Mouse (Mus musculus) liver, embryonic 16.5 days (tissue): ENCODE measurements around the gene Stom. TPM values are rescaled to one million over a fixed set of nuclear protein-coding genes. Genes with fewer than 3 reads are reported as not detected.

ENCODE experiments used
- ATAC-seq: fragments of 200-750 bp; cut with Nextera tagmentation; 2 replicates; pipeline ENCODE4 v1.8.0; 2017; ENCODE audit warnings: low read depth, mild to moderate bottlenecking, moderate number of reproducible peaks, moderate library complexity
- H3K27ac ChIP-seq: fragments of 300-500 bp; sonication (generic); 2 replicates; pipeline ENCODE4 v1.5.1; 2014; ENCODE audit warnings: mild to moderate bottlenecking, low read length
- H3K27me3 ChIP-seq: fragments of 300-500 bp; sonication (generic); 2 replicates; pipeline ENCODE4 v1.6.1; 2014; ENCODE audit warnings: low read depth, low read length, mixed read lengths; ENCODE audit not compliant: control insufficient read depth, insufficient read depth
- H3K36me3 ChIP-seq: fragments of 300-500 bp; sonication (generic); 2 replicates; pipeline ENCODE4 v1.6.1; 2014; ENCODE audit warnings: mild to moderate bottlenecking; ENCODE audit not compliant: control insufficient read depth, insufficient read depth
- H3K4me1 ChIP-seq: fragments of 300-500 bp; sonication (generic); 2 replicates; pipeline ENCODE4 v1.6.1; 2014; ENCODE audit warnings: low read depth, low read length, mixed read lengths; ENCODE audit not compliant: control insufficient read depth
- H3K4me2 ChIP-seq: fragments of 300-500 bp; sonication (generic); 2 replicates; pipeline ENCODE4 v1.6.1; 2014; ENCODE audit warnings: low read depth, low read length, mixed read lengths
- H3K4me3 ChIP-seq: fragments of 300-500 bp; sonication (generic); 2 replicates; pipeline ENCODE4 v1.5.1; 2014; ENCODE audit warnings: low read depth, mild to moderate bottlenecking, low read length
- H3K9ac ChIP-seq: fragments of 300-500 bp; sonication (generic); 2 replicates; pipeline ENCODE4 v1.6.1; 2014; ENCODE audit warnings: low read depth, low read length
- H3K9me3 ChIP-seq: fragments of 300-500 bp; sonication (generic); replicated peaks from 2 replicates; pipeline ENCODE4 v1.6.1; 2016; ENCODE audit warnings: low read length; ENCODE audit not compliant: control insufficient read depth
- WGBS: fragments of 180-500 bp; shearing (Covaris S2); extraction: QIAGEN DNeasy Blood & Tissue Kit; methylation state at CpG from one replicate; pipeline ENCODE4 v1.1.7; 2014; ENCODE audit not compliant: insufficient replicate concordance; 5-methylcytosine and 5-hydroxymethylcytosine counted together
- polyA plus RNA-seq: library from polyadenylated mRNA; unstranded; fragments of >200 nt; fragmentation: Nextera tagmentation; extraction: Ambion mirVana; gene quantifications from 2 replicates; pipeline ENCODE4 v1.2.1, GENCODE M21; 2015

Stom gene
- polyA plus RNA-seq, result 181 and 189 TPM in 2 replicates

- Histone ChIP-seq H3K27ac (peak within 1 kb of the TSS; percentile 99), H3K9me3 (no peaks in the 10 kb centered on the region), H3K4me3 (peak within 1 kb of the TSS; percentile 98), H3K27me3 (no peaks in the 10 kb centered on the region), H3K36me3 (peaks cover 5% of the 10 kb centered on the region; the same call in 1 of the 2 replicates), H3K4me1 (peaks cover 39% of the 10 kb centered on the region), H3K9ac (peak within 1 kb of the TSS; percentile 99), H3K4me2 (peak within 1 kb of the TSS; percentile 78)
- WGBS, result under 1% methylated on average over 45 of the region's 45 CpGs
- peak; percentile 93 for ATAC-seq
Observed at GRCm38 (mm10) chr2:35336388-35337280, at the start of gene Stom. Stom (minus strand) TSS chr2:35336976.

GRCm38 (mm10) chr2:35385441-35385871 lies 48.7 kb upstream of the Stom start:
- WGBS, result 59% methylated on average over 9 of the region's 9 CpGs
- Histone ChIP-seq H3K4me3 (no peak overlapping the region), H3K9me3 (no peaks in the 10 kb centered on the region), H3K27ac (no peak overlapping the region), H3K4me2 (no peak overlapping the region), H3K27me3 (no peaks in the 10 kb centered on the region), H3K4me1 (no peaks in the 10 kb centered on the region), H3K36me3 (no peaks in the 10 kb centered on the region), H3K9ac (no peak overlapping the region)
- ATAC-seq, result no peak

GRCm38 (mm10) chr2:35379306-35379705 lies 42.5 kb upstream of the Stom start:
- 62% methylated on average over 9 of the region's 9 CpGs for WGBS
- H3K4me1 ChIP-seq, result no peaks in the 10 kb centered on the region
- no peaks in the 10 kb centered on the region for H3K9me3 ChIP-seq
- no peaks in the 10 kb centered on the region for H3K27me3 ChIP-seq
- H3K4me3 ChIP-seq, result no peak overlapping the region
- ATAC-seq, result no peak
- no peaks in the 10 kb centered on the region for H3K36me3 ChIP-seq
- H3K27ac ChIP-seq, result no peak overlapping the region
- H3K4me2 ChIP-seq, result no peak overlapping the region
- no peak overlapping the region for H3K9ac ChIP-seq

GRCm38 (mm10) chr2:35377600-35377999 lies 40.8 kb upstream of the Stom start:
- ATAC-seq, result no peak
- Histone ChIP-seq H3K9ac (no peak overlapping the region), H3K4me3 (no peak overlapping the region), H3K27ac (no peak overlapping the region), H3K4me1 (no peaks in the 10 kb centered on the region), H3K9me3 (no peaks in the 10 kb centered on the region), H3K4me2 (no peak overlapping the region), H3K27me3 (no peaks in the 10 kb centered on the region), H3K36me3 (no peaks in the 10 kb centered on the region)
- 12% methylated on average over 6 of the region's 6 CpGs for WGBS

GRCm38 (mm10) chr2:35373003-35373402 lies 36.2 kb upstream of the Stom start:
- WGBS, result 13% methylated on average over 3 of the region's 3 CpGs
- no peak overlapping the region for H3K27ac ChIP-seq
- no peaks in the 10 kb centered on the region for H3K9me3 ChIP-seq
- H3K36me3 ChIP-seq, result no peaks in the 10 kb centered on the region
- H3K4me1 ChIP-seq, result no peaks in the 10 kb centered on the region
- H3K27me3 ChIP-seq, result no peaks in the 10 kb centered on the region
- no peak overlapping the region for H3K9ac ChIP-seq
- no peak overlapping the region for H3K4me2 ChIP-seq
- ATAC-seq, result no peak
- no peak overlapping the region for H3K4me3 ChIP-seq

GRCm38 (mm10) chr2:35370686-35371085 lies 33.9 kb upstream of the Stom start:
- H3K4me1 ChIP-seq, result no peaks in the 10 kb centered on the region
- H3K9ac ChIP-seq, result no peak overlapping the region
- no peak overlapping the region for H3K4me2 ChIP-seq
- no peaks in the 10 kb centered on the region for H3K27me3 ChIP-seq
- ATAC-seq, result no peak
- H3K4me3 ChIP-seq, result no peak overlapping the region
- H3K27ac ChIP-seq, result no peak overlapping the region
- H3K36me3 ChIP-seq, result no peaks in the 10 kb centered on the region
- no peaks in the 10 kb centered on the region for H3K9me3 ChIP-seq

GRCm38 (mm10) chr2:35367629-35368028 lies 30.9 kb upstream of the Stom start, which contains the start of gene 4930568D16Rik:
4930568D16Rik (minus strand) TSS chr2:35367729.
- Histone ChIP-seq H3K36me3 (no peaks in the 10 kb centered on the region), H3K4me1 (no peaks in the 10 kb centered on the region), H3K4me2 (no peak within 1 kb of the TSS), H3K27me3 (no peaks in the 10 kb centered on the region), H3K9ac (no peak within 1 kb of the TSS), H3K4me3 (no peak within 1 kb of the TSS), H3K9me3 (no peaks in the 10 kb centered on the region), H3K27ac (no peak within 1 kb of the TSS)
- ATAC-seq, result no peak
- WGBS, result 73% methylated on average over 2 of the region's 2 CpGs

GRCm38 (mm10) chr2:35349184-35349583 lies 12.4 kb upstream of the Stom start:
- H3K9me3 ChIP-seq, result no peaks in the 10 kb centered on the region
- H3K36me3 ChIP-seq, result no peaks in the 10 kb centered on the region
- peak; percentile 58 for ATAC-seq
- H3K4me3 ChIP-seq, result no peak overlapping the region
- H3K27me3 ChIP-seq, result no peaks in the 10 kb centered on the region; the same call in 1 of the 2 replicates
- no peak overlapping the region for H3K4me2 ChIP-seq
- peaks cover 2% of the 10 kb centered on the region; the same call in 1 of the 2 replicates for H3K4me1 ChIP-seq
- no peak overlapping the region for H3K27ac ChIP-seq
- WGBS, result 26% methylated on average over 5 of the region's 5 CpGs
- no peak overlapping the region for H3K9ac ChIP-seq

- Histone ChIP-seq H3K27ac (no peak overlapping the region), H3K9me3 (no peaks in the 10 kb centered on the region), H3K36me3 (no peaks in the 10 kb centered on the region), H3K4me2 (no peak overlapping the region), H3K27me3 (no peaks in the 10 kb centered on the region; the same call in 1 of the 2 replicates), H3K4me1 (peaks cover 6% of the 10 kb centered on the region; the same call in 1 of the 2 replicates), H3K9ac (no peak overlapping the region), H3K4me3 (no peak overlapping the region)
- 33% methylated on average over 2 of the region's 2 CpGs for WGBS
- no peak for ATAC-seq
Observed at GRCm38 (mm10) chr2:35345984-35346383, 9.2 kb upstream of the Stom start.
